Mouse (Mus musculus) forebrain, embryonic 15.5 days (tissue): ENCODE data around the gene Nodal. TPM values are rescaled to one million over a fixed set of nuclear protein-coding genes. Genes with fewer than 3 reads are reported as not detected.

Experiments
- ATAC-seq: fragments of 200-750 bp; cut with Nextera tagmentation; replicated peaks from 2 replicates; pipeline ENCODE4 v1.8.0; 2017; ENCODE audit warnings: mild to moderate bottlenecking, moderate TSS enrichment, moderate library complexity
- H3K27ac ChIP-seq: fragments of 300-500 bp; sonication (generic); replicated peaks from 2 replicates; pipeline ENCODE4 v1.5.1; 2015; ENCODE audit warnings: mild to moderate bottlenecking, inconsistent platforms
- H3K27me3 ChIP-seq: fragments of 300-500 bp; sonication (generic); 2 replicates; pipeline ENCODE4 v1.6.1; 2015; ENCODE audit warnings: inconsistent platforms
- H3K36me3 ChIP-seq: fragments of 300-500 bp; sonication (generic); 2 replicates; pipeline ENCODE4 v1.6.1; 2015; ENCODE audit warnings: mild to moderate bottlenecking, inconsistent platforms
- H3K4me1 ChIP-seq: fragments of 300-500 bp; sonication (generic); 2 replicates; pipeline ENCODE4 v1.6.1; 2015; ENCODE audit warnings: inconsistent platforms
- H3K4me2 ChIP-seq: fragments of 300-500 bp; sonication (generic); replicated peaks from 2 replicates; pipeline ENCODE4 v1.6.1; 2015; ENCODE audit warnings: mild to moderate bottlenecking, inconsistent platforms
- H3K4me3 ChIP-seq: fragments of 300-500 bp; sonication (generic); 2 replicates; pipeline ENCODE4 v1.5.1; 2015; ENCODE audit warnings: mild to moderate bottlenecking, inconsistent platforms
- H3K9ac ChIP-seq: fragments of 300-500 bp; sonication (generic); replicated peaks from 2 replicates; pipeline ENCODE4 v1.6.1; 2015; ENCODE audit warnings: mild to moderate bottlenecking, inconsistent platforms
- H3K9me3 ChIP-seq: fragments of 300-500 bp; sonication (generic); 2 replicates; pipeline ENCODE4 v1.6.1; 2016; ENCODE audit warnings: inconsistent platforms
- WGBS: fragments of 180-500 bp; shearing (Covaris S2); methylation state at CpG from one replicate; pipeline ENCODE4 v1.1.7; 2015; ENCODE audit warnings: mixed read lengths; 5-methylcytosine and 5-hydroxymethylcytosine counted together
- polyA plus RNA-seq: library from polyadenylated mRNA; unstranded; fragments of >200 nt; fragmentation: Nextera tagmentation; extraction: Ambion mirVana; gene quantifications from 2 replicates; pipeline ENCODE4 v1.2.1, GENCODE M21; 2015

Gene Nodal
- polyA plus RNA-seq, 1 experiment from 2014 or later: 0.36 TPM

- Histone ChIP-seq H3K4me1 (peaks cover 27% of the 10 kb centered on the region), H3K27me3 (no peaks in the 10 kb centered on the region), H3K4me2 (peak overlapping the region; percentile 88), H3K36me3 (no peaks in the 10 kb centered on the region), H3K4me3 (peak overlapping the region; percentile 65), H3K9me3 (no peaks in the 10 kb centered on the region), H3K27ac (no peak overlapping the region), H3K9ac (no peak overlapping the region)
- no peak for ATAC-seq
- 18% methylated on average over 8 of the region's 8 CpGs for WGBS
Observed at GRCm38 (mm10) chr10:61381823-61382222, 35.9 kb upstream of the Nodal start.

GRCm38 (mm10) chr10:61382281-61382731 is 35.5 kb upstream of the Nodal start:
- peak overlapping the region; percentile 70; the same call in 1 of the 2 replicates for H3K9ac ChIP-seq
- no peak for ATAC-seq
- H3K4me2 ChIP-seq: peak overlapping the region; percentile 88
- no peak overlapping the region for H3K27ac ChIP-seq
- H3K4me3 ChIP-seq: peak overlapping the region; percentile 65
- no peaks in the 10 kb centered on the region for H3K36me3 ChIP-seq
- no peaks in the 10 kb centered on the region for H3K9me3 ChIP-seq
- 3% methylated on average over 8 of the region's 8 CpGs for WGBS
- H3K27me3 ChIP-seq: no peaks in the 10 kb centered on the region
- H3K4me1 ChIP-seq: peaks cover 27% of the 10 kb centered on the region

GRCm38 (mm10) chr10:61383021-61383714 is 34.6 kb upstream of the Nodal start, which contains the start of gene Pald1:
Gene Pald1 (minus strand): TSS chr10:61383530.
- Histone ChIP-seq H3K9ac (peak within 1 kb of the TSS; percentile 70), H3K27ac (0 out of 2 replicates have a peak within 1 kb of the TSS, but pooled peaks have one; percentile 10), H3K27me3 (no peaks in the 10 kb centered on the region), H3K9me3 (no peaks in the 10 kb centered on the region), H3K4me2 (peak within 1 kb of the TSS; percentile 88), H3K4me1 (peaks cover 27% of the 10 kb centered on the region), H3K4me3 (peak within 1 kb of the TSS; percentile 65), H3K36me3 (no peaks in the 10 kb centered on the region)
- peak; percentile 81 for ATAC-seq
- under 1% methylated on average over 59 of the region's 60 CpGs for WGBS

GRCm38 (mm10) chr10:61383715-61384047 is 34.1 kb upstream of the Nodal start:
- peak; percentile 37 for ATAC-seq
- WGBS: 4% methylated on average over 11 of the region's 11 CpGs
- peak overlapping the region; percentile 70 for H3K9ac ChIP-seq
- no peaks in the 10 kb centered on the region for H3K27me3 ChIP-seq
- H3K36me3 ChIP-seq: no peaks in the 10 kb centered on the region
- H3K4me1 ChIP-seq: peaks cover 27% of the 10 kb centered on the region
- peak overlapping the region; percentile 88 for H3K4me2 ChIP-seq
- 0 out of 2 replicates have a peak overlapping the region, but pooled peaks have one; percentile 10 for H3K27ac ChIP-seq
- H3K4me3 ChIP-seq: peak overlapping the region; percentile 65
- H3K9me3 ChIP-seq: no peaks in the 10 kb centered on the region

GRCm38 (mm10) chr10:61385174-61385573 is 32.6 kb upstream of the Nodal start:
- ATAC-seq: no peak

GRCm38 (mm10) chr10:61386284-61386683 is 31.5 kb upstream of the Nodal start:
- H3K4me2 ChIP-seq: no peak overlapping the region
- no peaks in the 10 kb centered on the region for H3K27me3 ChIP-seq
- WGBS: 70% methylated on average over 6 of the region's 6 CpGs
- H3K4me3 ChIP-seq: no peak overlapping the region
- H3K4me1 ChIP-seq: peaks cover 20% of the 10 kb centered on the region
- no peak for ATAC-seq
- H3K36me3 ChIP-seq: no peaks in the 10 kb centered on the region
- H3K9me3 ChIP-seq: no peaks in the 10 kb centered on the region
- no peak overlapping the region for H3K27ac ChIP-seq
- no peak overlapping the region for H3K9ac ChIP-seq

More at GRCm38 (mm10) chr10:61385174-61385573, 32.6 kb upstream of the Nodal start:
- 77% methylated on average over 6 of the region's 6 CpGs for WGBS
- H3K4me2 ChIP-seq: no peak overlapping the region
- no peaks in the 10 kb centered on the region for H3K9me3 ChIP-seq
- no peak overlapping the region for H3K9ac ChIP-seq
- H3K36me3 ChIP-seq: no peaks in the 10 kb centered on the region
- H3K27me3 ChIP-seq: no peaks in the 10 kb centered on the region
- H3K4me1 ChIP-seq: peaks cover 22% of the 10 kb centered on the region
- H3K4me3 ChIP-seq: no peak overlapping the region
- no peak overlapping the region for H3K27ac ChIP-seq

- no peaks in the 10 kb centered on the region for H3K27me3 ChIP-seq
- H3K9me3 ChIP-seq: no peaks in the 10 kb centered on the region
- H3K9ac ChIP-seq: no peak overlapping the region
- 32% methylated on average over 5 of the region's 5 CpGs for WGBS
- H3K4me3 ChIP-seq: no peak overlapping the region
- no peak overlapping the region for H3K4me2 ChIP-seq
- no peak overlapping the region for H3K27ac ChIP-seq
- no peak for ATAC-seq
- no peaks in the 10 kb centered on the region for H3K36me3 ChIP-seq
- H3K4me1 ChIP-seq: peaks cover 3% of the 10 kb centered on the region
Observed at GRCm38 (mm10) chr10:61389020-61389419, 28.8 kb upstream of the Nodal start.

GRCm38 (mm10) chr10:61390148-61390547 is 27.6 kb upstream of the Nodal start:
- Histone ChIP-seq H3K27me3 (no peaks in the 10 kb centered on the region), H3K9ac (no peak overlapping the region), H3K4me1 (no peaks in the 10 kb centered on the region), H3K9me3 (no peaks in the 10 kb centered on the region), H3K4me3 (no peak overlapping the region), H3K27ac (no peak overlapping the region), H3K36me3 (no peaks in the 10 kb centered on the region), H3K4me2 (no peak overlapping the region)
- WGBS: 63% methylated on average over 2 of the region's 2 CpGs
- no peak for ATAC-seq

GRCm38 (mm10) chr10:61392584-61392983 is 25.2 kb upstream of the Nodal start:
- WGBS: 67% methylated on average over 4 of the region's 4 CpGs
- no peaks in the 10 kb centered on the region for H3K9me3 ChIP-seq

GRCm38 (mm10) chr10:61394476-61395136 is 23.2 kb upstream of the Nodal start:
- Histone ChIP-seq H3K27me3 (no peaks in the 10 kb centered on the region), H3K9me3 (no peaks in the 10 kb centered on the region), H3K4me1 (no peaks in the 10 kb centered on the region), H3K36me3 (no peaks in the 10 kb centered on the region), H3K4me2 (no peak overlapping the region), H3K9ac (no peak overlapping the region), H3K4me3 (no peak overlapping the region), H3K27ac (no peak overlapping the region)
- WGBS: 26% methylated on average over 9 of the region's 9 CpGs
- no peak for ATAC-seq

More at GRCm38 (mm10) chr10:61392584-61392983, 25.2 kb upstream of the Nodal start:
- H3K4me1 ChIP-seq: no peaks in the 10 kb centered on the region
- no peak for ATAC-seq
- H3K4me3 ChIP-seq: no peak overlapping the region
- no peak overlapping the region for H3K27ac ChIP-seq
- H3K4me2 ChIP-seq: no peak overlapping the region
- no peaks in the 10 kb centered on the region for H3K36me3 ChIP-seq
- no peak overlapping the region for H3K9ac ChIP-seq
- no peaks in the 10 kb centered on the region for H3K27me3 ChIP-seq

GRCm38 (mm10) chr10:61398125-61398524 is 19.6 kb upstream of the Nodal start:
- ATAC-seq: no peak
- no peak overlapping the region for H3K4me2 ChIP-seq
- no peaks in the 10 kb centered on the region for H3K9me3 ChIP-seq
- no peaks in the 10 kb centered on the region for H3K27me3 ChIP-seq
- H3K4me3 ChIP-seq: no peak overlapping the region
- no peaks in the 10 kb centered on the region for H3K4me1 ChIP-seq
- 53% methylated on average over 3 of the region's 3 CpGs for WGBS
- no peak overlapping the region for H3K27ac ChIP-seq
- no peak overlapping the region for H3K9ac ChIP-seq
- no peaks in the 10 kb centered on the region for H3K36me3 ChIP-seq

- peak; percentile 81 for ATAC-seq
- Histone ChIP-seq H3K9ac (no peak overlapping the region), H3K27me3 (no peaks in the 10 kb centered on the region), H3K4me2 (no peak overlapping the region), H3K36me3 (no peaks in the 10 kb centered on the region), H3K4me1 (no peaks in the 10 kb centered on the region), H3K4me3 (no peak overlapping the region), H3K9me3 (no peaks in the 10 kb centered on the region), H3K27ac (no peak overlapping the region)
- WGBS: 24% methylated on average over 13 of the region's 13 CpGs
Observed at GRCm38 (mm10) chr10:61399156-61399734, 18.5 kb upstream of the Nodal start.
